Comparison of ENCODE assay signal across 11 mouse cellular contexts in genomic region chr12:56591722-56592121, GRCm38 (mm10). TPM values are rescaled to one million over a fixed set of nuclear protein-coding genes. Genes with fewer than 3 reads are reported as not detected.
DNase-seq lines count a peak whose midpoint lies in the region; ATAC-seq and TF ChIP-seq lines count a peak whose summit lies in the region.
"Had no signal": no experiment of that assay in that cellular context is flagged by ENCODE, and none has a peak within 500 bp of the region (broad histone marks: within the 10 kb centered on the region; RNA-seq: fewer than 3 reads in every experiment).

No protein-coding gene starts in this region.

- peak; percentile 22 for DNase-seq in embryonic facial prominence, embryonic 11.5 days (ENCODE audit: low spot score)
- DNase-seq in embryonic facial prominence, embryonic 10.5 days (ENCODE audit: low spot score): no peak
- no peak for DNase-seq in liver, embryonic 14.5 days (ENCODE audit: low read depth in 3 of 3, low spot score in 3 of 3)
- no peak for DNase-seq in liver, embryonic 11.5 days (ENCODE audit: low spot score)
- DNase-seq in adrenal gland, postnatal 25 days: peak; percentile 7
- DNase-seq in lung, postnatal 4 days: peak; percentile 17 to 22
- DNase-seq: thymus, postnatal 4 days had no signal

- 16% methylated on average over 4 of the region's 4 CpGs for WGBS in embryonic facial prominence, embryonic 11.5 days
- 12% methylated on average over 4 of the region's 4 CpGs for WGBS in embryonic facial prominence, embryonic 10.5 days
- 2% methylated on average over 4 of the region's 4 CpGs for WGBS in liver, embryonic 14.5 days (ENCODE audit: insufficient replicate concordance)
- WGBS in liver, embryonic 11.5 days: 8% methylated on average over 4 of the region's 4 CpGs

- H3K27me3 ChIP-seq in embryonic facial prominence, embryonic 11.5 days (ENCODE audit: control insufficient read depth, insufficient read depth, low read length): no peaks in the 10 kb centered on the region
- H3K27me3 ChIP-seq in embryonic facial prominence, embryonic 10.5 days (replicated peaks; ENCODE audit: low read depth, poor library complexity, severe bottlenecking): peaks cover 20% of the 10 kb centered on the region
- H3K27me3 ChIP-seq in liver, embryonic 14.5 days (ENCODE audit: control insufficient read depth, insufficient read depth, low read length): no peaks in the 10 kb centered on the region
- H3K27me3 ChIP-seq in liver, embryonic 11.5 days (replicated peaks; ENCODE audit: control insufficient read depth, insufficient read depth, low read length): no peaks in the 10 kb centered on the region; the same call in 1 of the 2 replicates

- no peak overlapping the region for H3K4me3 ChIP-seq in embryonic facial prominence, embryonic 11.5 days (ENCODE audit: low read depth, low read length)
- H3K4me3 ChIP-seq in embryonic facial prominence, embryonic 10.5 days: no peak overlapping the region
- no peak overlapping the region for H3K4me3 ChIP-seq in liver, embryonic 14.5 days (ENCODE audit: insufficient read depth in 1 of 2, low read depth in 2 of 2, low read length in 2 of 2)
- H3K4me3 ChIP-seq in liver, embryonic 11.5 days (ENCODE audit: low read depth, low read length): no peak overlapping the region
- H3K4me3 ChIP-seq: neural tube, embryonic 12.5 days had no signal

- no peaks in the 10 kb centered on the region for H3K36me3 ChIP-seq in embryonic facial prominence, embryonic 11.5 days (replicated peaks; ENCODE audit: control insufficient read depth, insufficient read depth, low read depth, low read length)
- H3K36me3 ChIP-seq in embryonic facial prominence, embryonic 10.5 days (replicated peaks): no peaks in the 10 kb centered on the region
- no peaks in the 10 kb centered on the region for H3K36me3 ChIP-seq in liver, embryonic 14.5 days (replicated peaks; ENCODE audit: control insufficient read depth, insufficient read depth, low read depth)
- H3K36me3 ChIP-seq in liver, embryonic 11.5 days (ENCODE audit: control insufficient read depth, insufficient read depth, low read length): no peaks in the 10 kb centered on the region
- H3K36me3 ChIP-seq: neural tube, embryonic 12.5 days had no signal

- no peak for ATAC-seq in embryonic facial prominence, embryonic 11.5 days (replicated peaks; ENCODE audit: insufficient number of reproducible peaks, low FRiP score, low TSS enrichment, low read depth)
- ATAC-seq in liver, embryonic 14.5 days (ENCODE audit: insufficient read depth): no peak
- ATAC-seq in liver, embryonic 11.5 days (replicated peaks; ENCODE audit: low FRiP score): no peak
- ATAC-seq in frontal cortex, adult (ENCODE audit: low TSS enrichment): no peak
- no peak for ATAC-seq in megakaryocyte, adult 5-6 weeks (ENCODE audit: poor library complexity, severe bottlenecking)

- H3K4me1 ChIP-seq in embryonic facial prominence, embryonic 11.5 days (ENCODE audit: control insufficient read depth, insufficient read depth, low read length): no peaks in the 10 kb centered on the region
- no peaks in the 10 kb centered on the region for H3K4me1 ChIP-seq in embryonic facial prominence, embryonic 10.5 days
- H3K4me1 ChIP-seq in liver, embryonic 14.5 days (replicated peaks; ENCODE audit: control insufficient read depth in 2 of 2, insufficient read depth in 2 of 2, low read length in 1 of 2): no peaks in the 10 kb centered on the region
- no peaks in the 10 kb centered on the region for H3K4me1 ChIP-seq in liver, embryonic 11.5 days (replicated peaks; ENCODE audit: control insufficient read depth, insufficient read depth, low read length)
- H3K4me1 ChIP-seq: neural tube, embryonic 12.5 days had no signal

- no peaks in the 10 kb centered on the region for H3K9me3 ChIP-seq in embryonic facial prominence, embryonic 11.5 days (replicated peaks; ENCODE audit: control insufficient read depth, low read length)
- no peaks in the 10 kb centered on the region for H3K9me3 ChIP-seq in embryonic facial prominence, embryonic 10.5 days
- no peaks in the 10 kb centered on the region for H3K9me3 ChIP-seq in liver, embryonic 14.5 days (ENCODE audit: control insufficient read depth, low read length)
- H3K9me3 ChIP-seq in liver, embryonic 11.5 days (ENCODE audit: control insufficient read depth, low read length): no peaks in the 10 kb centered on the region
- H3K9me3 ChIP-seq: neural tube, embryonic 12.5 days had no signal

- H3K4me2 ChIP-seq in embryonic facial prominence, embryonic 11.5 days (ENCODE audit: low read depth, low read length): no peak overlapping the region
- H3K4me2 ChIP-seq in liver, embryonic 14.5 days (ENCODE audit: low read depth): no peak overlapping the region
- H3K4me2 ChIP-seq in liver, embryonic 11.5 days: no peak overlapping the region
- H3K4me2 ChIP-seq: hindbrain, embryonic 14.5 days; neural tube, embryonic 12.5 days had no signal

- no peak overlapping the region for H3K9ac ChIP-seq in embryonic facial prominence, embryonic 11.5 days (replicated peaks; ENCODE audit: low read length)
- no peak overlapping the region for H3K9ac ChIP-seq in liver, embryonic 14.5 days (replicated peaks)
- H3K9ac ChIP-seq in liver, embryonic 11.5 days (ENCODE audit: low read depth, low read length): no peak overlapping the region
- H3K9ac ChIP-seq: hindbrain, embryonic 14.5 days; neural tube, embryonic 12.5 days had no signal

- peak; percentile 47 for TF ChIP-seq CTCF in liver, embryonic 14.5 days (IDR thresholded peaks at IDR 0.05; ENCODE audit: low read depth)

- no peak for TF ChIP-seq EP300 in liver, embryonic 14.5 days (IDR thresholded peaks at IDR 0.05; ENCODE audit: low read depth)

- no peak overlapping the region for H3K27ac ChIP-seq in embryonic facial prominence, embryonic 11.5 days (replicated peaks; ENCODE audit: low read depth, low read length)
- H3K27ac ChIP-seq in embryonic facial prominence, embryonic 10.5 days (replicated peaks): no peak overlapping the region
- no peak overlapping the region for H3K27ac ChIP-seq in liver, embryonic 14.5 days
- H3K27ac ChIP-seq in liver, embryonic 11.5 days (ENCODE audit: low read depth, low read length): no peak overlapping the region
- H3K27ac ChIP-seq: hindbrain, embryonic 14.5 days; neural tube, embryonic 12.5 days had no signal

RNA-seq across cellular contexts. Expression of gene Nkx2-9, which starts 21.4 kb away (rescaled TPM):
- 0.49 TPM in 1 of 2 replicates, not detected in the other for polyA plus RNA-seq in embryonic facial prominence, embryonic 11.5 days (2014; fragmentation: Nextera tagmentation; extraction: Ambion mirVana)
- polyA plus RNA-seq in embryonic facial prominence, embryonic 10.5 days (2016; fragmentation: Nextera tagmentation; extraction: Ambion mirVana): 1.6 and 5.3 TPM in 2 replicates
- polyA plus RNA-seq in liver, embryonic 14.5 days (2012; rRNA removed): not detected in 2 replicates
- polyA plus RNA-seq in liver, embryonic 14.5 days (2014; fragmentation: Nextera tagmentation; extraction: Ambion mirVana): not detected in 2 replicates
- not detected in 2 replicates for polyA plus RNA-seq in liver, embryonic 11.5 days (2014; fragmentation: Nextera tagmentation; extraction: Ambion mirVana)
- total RNA-seq in adrenal gland, postnatal 25 days (2021): 0.33 TPM in 1 of 2 replicates, not detected in the other
- total RNA-seq in megakaryocyte, adult 5-6 weeks (2015): not detected in 2 replicates
- not detected in 2 replicates for total RNA-seq in megakaryocyte, adult 5-6 weeks (2017)
- polyA plus RNA-seq: hindbrain, embryonic 14.5 days had no signal

RNA-seq across cellular contexts. Expression of gene Nkx2-1, which starts 55.0 kb away (rescaled TPM):
- 6.9 and 17.0 TPM in 2 replicates for polyA plus RNA-seq in embryonic facial prominence, embryonic 11.5 days (2014; fragmentation: Nextera tagmentation; extraction: Ambion mirVana)
- 4.4 and 9.0 TPM in 2 replicates for polyA plus RNA-seq in embryonic facial prominence, embryonic 10.5 days (2016; fragmentation: Nextera tagmentation; extraction: Ambion mirVana)
- 0.10 TPM in 1 of 2 replicates, not detected in the other for polyA plus RNA-seq in liver, embryonic 14.5 days (2012; rRNA removed)
- polyA plus RNA-seq in liver, embryonic 14.5 days (2014; fragmentation: Nextera tagmentation; extraction: Ambion mirVana): not detected in 2 replicates
- polyA plus RNA-seq in liver, embryonic 11.5 days (2014; fragmentation: Nextera tagmentation; extraction: Ambion mirVana): 0.10 TPM in 1 of 2 replicates, not detected in the other
- total RNA-seq in adrenal gland, postnatal 25 days (2021): not detected in 2 replicates
- total RNA-seq in megakaryocyte, adult 5-6 weeks (2015): not detected in 2 replicates
- total RNA-seq in megakaryocyte, adult 5-6 weeks (2017): not detected in 2 replicates
- polyA plus RNA-seq: hindbrain, embryonic 14.5 days; neural tube, embryonic 12.5 days had no signal

Comparison
In these comparisons a context has a peak if more than half of its experiments do, and no peak if none do; other contexts are left out.
1. DNase-seq: peak in embryonic facial prominence, embryonic 11.5 days (single experiment), adrenal gland, postnatal 25 days (single experiment) and lung, postnatal 4 days (2 of 2); none in embryonic facial prominence, embryonic 10.5 days (single experiment), liver, embryonic 14.5 days (0 of 3) and liver, embryonic 11.5 days (single experiment).